Mouse (Mus musculus) testis, adult 10 weeks (tissue): ENCODE data around the gene Olfr395. TPM values are rescaled to one million over a fixed set of nuclear protein-coding genes. Genes with fewer than 3 reads are reported as not detected.

ENCODE experiments used
- polyA plus RNA-seq: library from polyadenylated mRNA; stranded (reverse); fragments of 350-450 nt; fragmentation: Illumina TruSeq; extraction: RNeasy Lipid Tissue Mini Kit (QIAGEN cat#74804); gene quantifications from one replicate; pipeline ENCODE4 v1.2.3, GENCODE M21; 2014; ENCODE audit warnings: low read depth, low replicate concordance

The Olfr395 gene
- not detected for polyA plus RNA-seq

GRCm38 (mm10) chr11:73909199-73909598 is at the start of gene Olfr395:
Gene Olfr395, minus strand, starts transcription at chr11:73909299.

GRCm38 (mm10) chr11:73936377-73936776 is 27.3 kb upstream of the Olfr395 start, which contains the start of gene Olfr23:
Gene Olfr23, plus strand, starts transcription at chr11:73936677.

GRCm38 (mm10) chr11:73890671-73891070 is 18.4 kb downstream of the Olfr395 start, which contains the start of gene Olfr394:
Gene Olfr394, minus strand, starts transcription at chr11:73890771.

Other genes with a start within 250 kb of the Olfr395 start
- gene Zfp735, start 220.5 kb downstream of the Olfr395 start, polyA plus RNA-seq = 20.1 TPM
- gene Olfr389, start 128.6 kb downstream of the Olfr395 start, polyA plus RNA-seq = not detected
- gene Olfr390, start 126.3 kb downstream of the Olfr395 start, polyA plus RNA-seq = 0.18 TPM
- not detected for gene Olfr391-ps, start 106.2 kb downstream of the Olfr395 start, polyA plus RNA-seq
- gene Olfr392, start 92.2 kb downstream of the Olfr395 start, polyA plus RNA-seq = not detected
- gene Olfr393, start 57.8 kb downstream of the Olfr395 start, polyA plus RNA-seq = not detected
- gene Olfr394, start 18.5 kb downstream of the Olfr395 start, polyA plus RNA-seq = not detected
- gene Olfr23, start 27.4 kb upstream of the Olfr395 start, polyA plus RNA-seq = 1.6 TPM
- gene Olfr397, start 51.5 kb upstream of the Olfr395 start, polyA plus RNA-seq = not detected
- gene Olfr398, start 81.1 kb upstream of the Olfr395 start, polyA plus RNA-seq = not detected
- not detected for gene Olfr139, start 147.3 kb upstream of the Olfr395 start, polyA plus RNA-seq
- not detected for gene Olfr399, start 147.3 kb upstream of the Olfr395 start, polyA plus RNA-seq
- gene Zfp616, start 160.7 kb upstream of the Olfr395 start, polyA plus RNA-seq = not detected
- gene Olfr401, start 204.4 kb upstream of the Olfr395 start, polyA plus RNA-seq = not detected
- 0.63 TPM for gene Olfr402, start 244.2 kb upstream of the Olfr395 start, polyA plus RNA-seq